Mouse (Mus musculus) hindbrain, embryonic 16.5 days (tissue): ENCODE data around the gene Cpeb4. TPM values are rescaled to one million over a fixed set of nuclear protein-coding genes. Genes with fewer than 3 reads are reported as not detected.

Experiments
- ATAC-seq: fragments of 200-750 bp; cut with Nextera tagmentation; 2 replicates; pipeline ENCODE4 v1.8.0; 2017; ENCODE audit warnings: moderate TSS enrichment, moderate library complexity
- H3K27ac ChIP-seq: fragments of 300-500 bp; sonication (generic); 2 replicates; pipeline ENCODE4 v1.5.1; 2014; ENCODE audit warnings: low read depth, mild to moderate bottlenecking, control low read depth, low read length, moderate library complexity
- H3K27me3 ChIP-seq: fragments of 300-500 bp; sonication (generic); replicated peaks from 2 replicates; pipeline ENCODE4 v1.6.1; 2014; ENCODE audit warnings: low read length; ENCODE audit not compliant: control insufficient read depth, insufficient read depth
- H3K36me3 ChIP-seq: fragments of 300-500 bp; sonication (generic); 2 replicates; pipeline ENCODE4 v1.6.1; 2014; ENCODE audit warnings: mild to moderate bottlenecking, low read length, moderate library complexity, mixed read lengths; ENCODE audit not compliant: control insufficient read depth, insufficient read depth
- H3K4me1 ChIP-seq: fragments of 300-500 bp; sonication (generic); 2 replicates; pipeline ENCODE4 v1.6.1; 2014; ENCODE audit warnings: low read depth, low read length; ENCODE audit not compliant: control insufficient read depth, insufficient read depth
- H3K4me2 ChIP-seq: fragments of 300-500 bp; sonication (generic); 2 replicates; pipeline ENCODE4 v1.6.1; 2014; ENCODE audit warnings: mild to moderate bottlenecking, low read length, control low read depth, moderate library complexity
- H3K4me3 ChIP-seq: fragments of 300-500 bp; sonication (generic); 2 replicates; pipeline ENCODE4 v1.5.1; 2014; ENCODE audit warnings: mild to moderate bottlenecking, low read length, control low read depth, moderate library complexity
- H3K9ac ChIP-seq: fragments of 300-500 bp; sonication (generic); 2 replicates; pipeline ENCODE4 v1.6.1; 2014; ENCODE audit warnings: low read depth, mild to moderate bottlenecking, control low read depth, low read length, moderate library complexity
- H3K9me3 ChIP-seq: fragments of 300-500 bp; sonication (generic); 2 replicates; pipeline ENCODE4 v1.6.1; 2014; ENCODE audit warnings: mild to moderate bottlenecking, low read length, moderate library complexity; ENCODE audit not compliant: control insufficient read depth
- WGBS: fragments of 180-500 bp; shearing (Covaris S2); extraction: QIAGEN DNeasy Blood & Tissue Kit; methylation state at CpG from one replicate; pipeline ENCODE4 v1.1.7; 2014; 5-methylcytosine and 5-hydroxymethylcytosine counted together
- polyA plus RNA-seq: library from polyadenylated mRNA; unstranded; fragments of >200 nt; fragmentation: Nextera tagmentation; extraction: Ambion mirVana; gene quantifications from 2 replicates; pipeline ENCODE4 v1.2.1, GENCODE M21; 2015

Gene Cpeb4
- polyA plus RNA-seq, 1 experiment from 2014 or later, result 14.5 TPM

- Histone ChIP-seq H3K4me3 (no peak overlapping the region), H3K27ac (no peak overlapping the region), H3K9me3 (no peaks in the 10 kb centered on the region), H3K9ac (no peak overlapping the region), H3K4me2 (no peak overlapping the region), H3K4me1 (no peaks in the 10 kb centered on the region; the same call in 1 of the 2 replicates), H3K36me3 (no peaks in the 10 kb centered on the region), H3K27me3 (no peaks in the 10 kb centered on the region)
- no peak for ATAC-seq
- WGBS, result 81% methylated on average over 5 of the region's 5 CpGs
Observed at GRCm38 (mm10) chr11:31854955-31855354, 17.1 kb upstream of the Cpeb4 start.

- Histone ChIP-seq H3K36me3 (no peaks in the 10 kb centered on the region), H3K4me2 (no peak overlapping the region), H3K4me1 (no peaks in the 10 kb centered on the region), H3K9me3 (no peaks in the 10 kb centered on the region), H3K27ac (no peak overlapping the region), H3K27me3 (no peaks in the 10 kb centered on the region), H3K9ac (no peak overlapping the region), H3K4me3 (no peak overlapping the region)
- WGBS, result 92% methylated on average over 4 of the region's 4 CpGs
- no peak for ATAC-seq
Observed at GRCm38 (mm10) chr11:31857479-31857878, 14.5 kb upstream of the Cpeb4 start.

GRCm38 (mm10) chr11:31861149-31861890 is 10.7 kb upstream of the Cpeb4 start:
- no peaks in the 10 kb centered on the region for H3K27me3 ChIP-seq
- no peak overlapping the region for H3K27ac ChIP-seq
- no peaks in the 10 kb centered on the region for H3K4me1 ChIP-seq
- ATAC-seq, result no peak
- H3K36me3 ChIP-seq, result no peaks in the 10 kb centered on the region
- no peak overlapping the region for H3K4me3 ChIP-seq
- 78% methylated on average over 6 of the region's 6 CpGs for WGBS
- H3K4me2 ChIP-seq, result no peak overlapping the region
- no peak overlapping the region for H3K9ac ChIP-seq
- H3K9me3 ChIP-seq, result no peaks in the 10 kb centered on the region

- H3K27me3 ChIP-seq, result no peaks in the 10 kb centered on the region
- H3K4me1 ChIP-seq, result peaks cover 2% of the 10 kb centered on the region
- no peak overlapping the region for H3K4me3 ChIP-seq
- no peak overlapping the region for H3K9ac ChIP-seq
- no peak overlapping the region for H3K27ac ChIP-seq
- H3K9me3 ChIP-seq, result no peaks in the 10 kb centered on the region
- no peak overlapping the region for H3K4me2 ChIP-seq
- H3K36me3 ChIP-seq, result no peaks in the 10 kb centered on the region
- 70% methylated on average over 4 of the region's 4 CpGs for WGBS
- no peak for ATAC-seq
Observed at GRCm38 (mm10) chr11:31867976-31868375, 4.0 kb upstream of the Cpeb4 start.

- peak overlapping the region; percentile 92 for H3K27ac ChIP-seq
- H3K4me3 ChIP-seq, result peak overlapping the region; percentile 74
- H3K9me3 ChIP-seq, result no peaks in the 10 kb centered on the region
- WGBS, result under 1% methylated on average over 50 of the region's 53 CpGs
- H3K4me1 ChIP-seq, result peaks cover 5% of the 10 kb centered on the region
- peak; percentile 100 for ATAC-seq
- H3K4me2 ChIP-seq, result peak overlapping the region; percentile 71
- H3K36me3 ChIP-seq, result no peaks in the 10 kb centered on the region
- H3K9ac ChIP-seq, result peak overlapping the region; percentile 93
- no peaks in the 10 kb centered on the region for H3K27me3 ChIP-seq
Observed at GRCm38 (mm10) chr11:31870285-31871010, 1.6 kb upstream of the Cpeb4 start.

GRCm38 (mm10) chr11:31871135-31871541 is 873 bp upstream of the Cpeb4 start:
- Histone ChIP-seq H3K9me3 (no peaks in the 10 kb centered on the region), H3K4me2 (peak overlapping the region; percentile 64), H3K36me3 (no peaks in the 10 kb centered on the region), H3K4me3 (peak overlapping the region; percentile 74), H3K4me1 (peaks cover 8% of the 10 kb centered on the region), H3K9ac (peak overlapping the region; percentile 93), H3K27me3 (no peaks in the 10 kb centered on the region), H3K27ac (peak overlapping the region; percentile 77)
- 0 out of 2 replicates have a peak, but pooled peaks have one; percentile 0 for ATAC-seq
- WGBS, result 1% methylated on average over 17 of the region's 21 CpGs

- Histone ChIP-seq H3K4me2 (peak overlapping the region; percentile 84), H3K4me3 (peak overlapping the region; percentile 53), H3K4me1 (peaks cover 15% of the 10 kb centered on the region), H3K9me3 (no peaks in the 10 kb centered on the region), H3K27ac (peak overlapping the region; percentile 59), H3K27me3 (no peaks in the 10 kb centered on the region), H3K36me3 (no peaks in the 10 kb centered on the region), H3K9ac (peak overlapping the region; percentile 72)
- no peak for ATAC-seq
- WGBS, result 32% methylated on average over 15 of the region's 15 CpGs
Observed at GRCm38 (mm10) chr11:31872546-31873261, 693 bp downstream of the Cpeb4 start.

- Histone ChIP-seq H3K9ac (no peak overlapping the region; the same call in 1 of the 2 replicates), H3K4me3 (peak overlapping the region; percentile 53), H3K36me3 (no peaks in the 10 kb centered on the region), H3K4me1 (peaks cover 15% of the 10 kb centered on the region), H3K27ac (no peak overlapping the region), H3K27me3 (no peaks in the 10 kb centered on the region), H3K4me2 (peak overlapping the region; percentile 84), H3K9me3 (no peaks in the 10 kb centered on the region)
- WGBS, result 61% methylated on average over 2 of the region's 2 CpGs
- ATAC-seq, result no peak
Observed at GRCm38 (mm10) chr11:31874071-31874470, 2.1 kb downstream of the Cpeb4 start.

- Histone ChIP-seq H3K27me3 (no peaks in the 10 kb centered on the region), H3K9me3 (no peaks in the 10 kb centered on the region), H3K9ac (no peak overlapping the region), H3K4me1 (peaks cover 3% of the 10 kb centered on the region), H3K4me3 (no peak overlapping the region), H3K4me2 (no peak overlapping the region), H3K36me3 (no peaks in the 10 kb centered on the region), H3K27ac (no peak overlapping the region)
- no peak for ATAC-seq
- WGBS, result 81% methylated on average over 1 of the region's 1 CpGs
Observed at GRCm38 (mm10) chr11:31883671-31884070, 11.7 kb downstream of the Cpeb4 start.
